28 mouse cellular contexts compared by ENCODE assay signal in genomic region chr6:123258946-123259345, GRCm38 (mm10). TPM values are rescaled to one million over a fixed set of nuclear protein-coding genes. Genes with fewer than 3 reads are reported as not detected.
DNase-seq lines count a peak whose midpoint lies in the region; ATAC-seq and TF ChIP-seq lines count a peak whose summit lies in the region.
"Had no signal": no experiment of that assay in that cellular context is flagged by ENCODE, and none has a peak within 500 bp of the region (broad histone marks: within the 10 kb centered on the region; RNA-seq: fewer than 3 reads in every experiment).

No protein-coding gene starts in this region.

- no peak for ATAC-seq in heart, embryonic 12.5 days (ENCODE audit: insufficient number of reproducible peaks, low FRiP score)
- ATAC-seq: forebrain, postnatal 0 days had no signal

- H3K4me2 ChIP-seq in heart, embryonic 12.5 days = no peak overlapping the region
- H3K4me2 ChIP-seq: heart, embryonic 11.5 days; hindbrain, embryonic 12.5 days; kidney, embryonic 15.5 days; lung, embryonic 15.5 days had no signal

- H3K4me3 ChIP-seq in left cerebral cortex, adult 2 months = no peak overlapping the region
- no peak overlapping the region for H3K4me3 ChIP-seq in MEL (ENCODE audit: control insufficient read depth in 1 of 2, insufficient read depth in 1 of 2, low read depth in 2 of 2, low read length in 2 of 2)
- no peak overlapping the region for H3K4me3 ChIP-seq in macrophage (ENCODE audit: inconsistent target)
- H3K4me3 ChIP-seq in heart, embryonic 12.5 days = no peak overlapping the region
- H3K4me3 ChIP-seq: embryonic facial prominence, embryonic 10.5 days; gastrocnemius, adult 2 months; hindbrain, embryonic 12.5 days; kidney, embryonic 15.5 days; lung, embryonic 15.5 days had no signal

- no peak overlapping the region for H3K9ac ChIP-seq in MEL (ENCODE audit: control insufficient read depth, low read depth, low read length, poor library complexity, severe bottlenecking)
- no peak overlapping the region for H3K9ac ChIP-seq in heart, embryonic 12.5 days
- H3K9ac ChIP-seq: forebrain, postnatal 0 days; hindbrain, embryonic 12.5 days; kidney, embryonic 15.5 days; lung, embryonic 15.5 days had no signal

- 87% methylated on average over 3 of the region's 3 CpGs for WGBS in macrophage (ENCODE audit: missing documents)
- 65% methylated on average over 3 of the region's 3 CpGs for WGBS in heart, embryonic 12.5 days

- H3K9me3 ChIP-seq in MEL (replicated peaks; ENCODE audit: insufficient read depth, low read length) = no peaks in the 10 kb centered on the region
- H3K9me3 ChIP-seq in heart, embryonic 12.5 days (replicated peaks) = peaks cover 3% of the 10 kb centered on the region; the same call in 1 of the 2 replicates
- H3K9me3 ChIP-seq: embryonic facial prominence, embryonic 10.5 days; hindbrain, embryonic 12.5 days; kidney, embryonic 15.5 days; lung, embryonic 15.5 days had no signal

- peak; percentile 10 for TF ChIP-seq CTCF in left cerebral cortex, adult 2 months (IDR thresholded peaks at IDR 0.05)
- peak in 2 of 3 experiments; percentile 37 to 65; a peak in 4 of 6 replicates for TF ChIP-seq CTCF in MEL (IDR thresholded peaks at IDR 0.05 in 2 of 3, conservative IDR thresholded peaks at IDR 0.05 in 1 of 3; ENCODE audit: control insufficient read depth in 1 of 3, insufficient read depth in 1 of 3, low read depth in 2 of 3, low read length in 3 of 3, poor library complexity in 1 of 3, severe bottlenecking in 1 of 3)

- no peak for TF ChIP-seq EP300 in MEL (IDR thresholded peaks at IDR 0.05; ENCODE audit: low read depth in 1 of 2, low read length in 2 of 2)

- no peak for DNase-seq in left cerebral cortex, adult 2 months (ENCODE audit: extremely low spot score in 1 of 2, low spot score in 2 of 2)
- DNase-seq in left cerebral cortex, postnatal 4 days = no peak
- DNase-seq in 416B (ENCODE audit: low read depth) (peak; percentile 78), MEL (ENCODE audit: low read depth, low spot score) (peak; percentile 68)
- DNase-seq in right cerebral cortex, postnatal 10 days (ENCODE audit: low spot score in 2 of 2) = no peak
- DNase-seq: adrenal gland, postnatal 36 days; cerebellum, adult 2 months; cerebellum, postnatal 36 days; forebrain, postnatal 0 days; gastrocnemius, adult 2 months; heart, postnatal 14 days; thymus, postnatal 14 days had no signal

- H3K27me3 ChIP-seq in MEL (ENCODE audit: control insufficient read depth in 1 of 2, insufficient read depth in 2 of 2, low read length in 2 of 2) = no peaks in the 10 kb centered on the region
- no peaks in the 10 kb centered on the region for H3K27me3 ChIP-seq in heart, embryonic 12.5 days (replicated peaks)
- H3K27me3 ChIP-seq: hindbrain, embryonic 12.5 days; kidney, embryonic 15.5 days; lung, embryonic 15.5 days had no signal

- peaks cover 4 to 10% of the 10 kb centered on the region in 2 experiments for H3K4me1 ChIP-seq in MEL (ENCODE audit: control insufficient read depth in 1 of 2, insufficient read depth in 2 of 2, low read length in 2 of 2)
- no peaks in the 10 kb centered on the region for H3K4me1 ChIP-seq in heart, embryonic 12.5 days (replicated peaks)
- H3K4me1 ChIP-seq: embryonic facial prominence, embryonic 10.5 days; hindbrain, embryonic 12.5 days; kidney, embryonic 15.5 days; lung, embryonic 15.5 days had no signal

- H3K27ac ChIP-seq in left cerebral cortex, adult 2 months = no peak overlapping the region
- H3K27ac ChIP-seq in MEL (ENCODE audit: control insufficient read depth, low read depth, low read length) = no peak overlapping the region
- peak overlapping the region; percentile 97 for H3K27ac ChIP-seq in macrophage
- no peak overlapping the region for H3K27ac ChIP-seq in heart, embryonic 12.5 days (ENCODE audit: poor library complexity, severe bottlenecking)
- H3K27ac ChIP-seq: embryonic facial prominence, embryonic 10.5 days; gastrocnemius, adult 2 months; hindbrain, embryonic 12.5 days; kidney, embryonic 15.5 days; lung, embryonic 15.5 days had no signal

- intact Hi-C loops in left cerebral cortex, adult 2 months (cut with DNase I) = loop anchor here (10.0 kb wide), 1 partner anchor 364 kb away; no protein-coding TSS in a partner anchor
- intact Hi-C loops in left cerebral cortex, postnatal 4 days (cut with DNase I) = no loop called here

- peak; percentile 47 for TF ChIP-seq RAD21 in MEL (IDR thresholded peaks at IDR 0.05; ENCODE audit: low read depth, low read length)

- H3K36me3 ChIP-seq in MEL (ENCODE audit: control insufficient read depth in 1 of 2, insufficient read depth in 2 of 2, low read length in 2 of 2) = peaks cover 0 to 15% of the 10 kb centered on the region in 2 experiments; a peak in 2 of 4 replicates
- H3K36me3 ChIP-seq in macrophage (ENCODE audit: inconsistent target) = no peaks in the 10 kb centered on the region
- H3K36me3 ChIP-seq in heart, embryonic 12.5 days = no peaks in the 10 kb centered on the region
- H3K36me3 ChIP-seq: embryonic facial prominence, embryonic 10.5 days; hindbrain, embryonic 12.5 days; kidney, embryonic 15.5 days; lung, embryonic 15.5 days had no signal

- TF ChIP-seq POLR2A in MEL (IDR thresholded peaks at IDR 0.05; ENCODE audit: control insufficient read depth in 1 of 2, insufficient read depth in 1 of 2, low read depth in 1 of 2, low read length in 2 of 2, poor library complexity in 1 of 2) = no peak

- no peaks in the 10 kb centered on the region for H3K79me2 ChIP-seq in MEL (ENCODE audit: control insufficient read depth, insufficient read depth, low read length, poor library complexity)
- H3K79me2 ChIP-seq in macrophage (ENCODE audit: inconsistent target) = peaks cover 31% of the 10 kb centered on the region

TF ChIP-seq in MEL, 35 proteins besides CTCF, POLR2A, EP300 and RAD21:
- no peak for TF ChIP-seq MAZ (IDR thresholded peaks at IDR 0.05; ENCODE audit: low read depth, low read length)
- no peak for TF ChIP-seq KAT2A (conservative IDR thresholded peaks at IDR 0.05; ENCODE audit: low read depth, low read length)
- peak; percentile 74 for TF ChIP-seq SMC3 (IDR thresholded peaks at IDR 0.05; ENCODE audit: low read depth, low read length)
- TF ChIP-seq ZC3H11A (IDR thresholded peaks at IDR 0.05; ENCODE audit: low read depth, low read length) = peak; percentile 40

RNA-seq across cellular contexts. Expression of gene Clec4d, which starts 3.0 kb away (rescaled TPM):
- total RNA-seq in left cerebral cortex, adult 2 months (2021) = not detected
- total RNA-seq in left cerebral cortex, postnatal 4 days (2021) = not detected
- 2.0 and 5.5 TPM in 2 replicates for total RNA-seq in MEL (2012; rRNA removed)
- 1 to 10 TPM in 1 of 2 experiments, not detected in 1; 5.6 TPM for polyA plus RNA-seq in MEL (2012; ENCODE audit: insufficient read depth in 1 of 2, insufficient read length in 2 of 2, low read depth in 1 of 2, low replicate concordance in 2 of 2, missing spikeins in 1 of 2)
- 1,000 to 10,000 TPM in 8 of 26 experiments, 100 to 1,000 TPM in 18; 106 to 2,736 (median 498) TPM for total RNA-seq in macrophage (2018; cell fraction: chromatin; rRNA removed)
- total RNA-seq in macrophage (2018; cell fraction: cytosol; rRNA removed) = 1,000 to 10,000 TPM in 4 of 26 experiments, 100 to 1,000 TPM in 22; 230 to 1,458 (median 586) TPM
- total RNA-seq in macrophage (2018; cell fraction: nucleus; rRNA removed) = 1,000 to 10,000 TPM in 7 of 26 experiments, 100 to 1,000 TPM in 19; 113 to 1,952 (median 453) TPM
- 522 to 1,042 TPM (median 881 TPM) in 3 replicates for polyA plus RNA-seq in macrophage (2018)
- not detected in 2 replicates for polyA plus RNA-seq in heart, embryonic 12.5 days (2016; fragmentation: Nextera tagmentation; extraction: Ambion mirVana)
- total RNA-seq: forebrain, postnatal 0 days; gastrocnemius, adult 2 months; layer of hippocampus, postnatal 14 days; left cerebral cortex, postnatal 14 days had no signal
- polyA plus RNA-seq: embryonic facial prominence, embryonic 10.5 days; forebrain, postnatal 0 days; hindbrain, embryonic 12.5 days; intestine, embryonic 14.5 days; neural tube, embryonic 11.5 days; testis, adult 2 months had no signal

RNA-seq across cellular contexts. Expression of gene Clec4n, which starts 29.3 kb away (rescaled TPM):
- not detected for total RNA-seq in left cerebral cortex, adult 2 months (2021)
- under 1 TPM in 1 of 2 experiments, not detected in 1; 0.92 TPM for total RNA-seq in left cerebral cortex, postnatal 4 days (2021)
- not detected in 2 replicates for total RNA-seq in MEL (2012; rRNA removed)
- polyA plus RNA-seq in MEL (2012; ENCODE audit: insufficient read depth in 1 of 2, insufficient read length in 2 of 2, low read depth in 1 of 2, low replicate concordance in 2 of 2, missing spikeins in 1 of 2) = not detected
- 100 to 1,000 TPM in 3 of 26 experiments, 10 to 100 TPM in 20, 1 to 10 TPM in 3; 4.9 to 246 (median 20.3) TPM for total RNA-seq in macrophage (2018; cell fraction: chromatin; rRNA removed)
- total RNA-seq in macrophage (2018; cell fraction: cytosol; rRNA removed) = 100 to 1,000 TPM in 16 of 26 experiments, 10 to 100 TPM in 10; 39.3 to 367 (median 181) TPM
- total RNA-seq in macrophage (2018; cell fraction: nucleus; rRNA removed) = 100 to 1,000 TPM in 12 of 26 experiments, 10 to 100 TPM in 14; 21.8 to 385 (median 70.8) TPM
- polyA plus RNA-seq in macrophage (2018) = 241 to 528 TPM (median 280 TPM) in 3 replicates
- 0.20 and 0.22 TPM in 2 replicates for polyA plus RNA-seq in heart, embryonic 12.5 days (2016; fragmentation: Nextera tagmentation; extraction: Ambion mirVana)
- total RNA-seq: gastrocnemius, adult 2 months; left cerebral cortex, postnatal 14 days had no signal
- polyA plus RNA-seq: embryonic facial prominence, embryonic 10.5 days; neural tube, embryonic 11.5 days had no signal

RNA-seq across cellular contexts. Expression of gene Clec4e, which starts 30.7 kb away (rescaled TPM):
- total RNA-seq in left cerebral cortex, adult 2 months (2021) = not detected
- under 1 TPM in 1 of 2 experiments, not detected in 1; 0.38 TPM for total RNA-seq in left cerebral cortex, postnatal 4 days (2021)
- 0.10 and 0.23 TPM in 2 replicates for total RNA-seq in MEL (2012; rRNA removed)
- under 1 TPM in 1 of 2 experiments, not detected in 1; 0.40 TPM for polyA plus RNA-seq in MEL (2012; ENCODE audit: insufficient read depth in 1 of 2, insufficient read length in 2 of 2, low read depth in 1 of 2, low replicate concordance in 2 of 2, missing spikeins in 1 of 2)
- 1,000 to 10,000 TPM in 10 of 26 experiments, 100 to 1,000 TPM in 13, 10 to 100 TPM in 3; 12.1 to 3,481 (median 600) TPM for total RNA-seq in macrophage (2018; cell fraction: chromatin; rRNA removed)
- total RNA-seq in macrophage (2018; cell fraction: cytosol; rRNA removed) = 1,000 to 10,000 TPM in 2 of 26 experiments, 100 to 1,000 TPM in 17, 10 to 100 TPM in 7; 12.4 to 1,445 (median 317) TPM
- 1,000 to 10,000 TPM in 15 of 26 experiments, 100 to 1,000 TPM in 9, 10 to 100 TPM in 2; 22.2 to 4,021 (median 1,222) TPM for total RNA-seq in macrophage (2018; cell fraction: nucleus; rRNA removed)
- polyA plus RNA-seq in macrophage (2018) = 12.6 to 34.8 TPM (median 12.7 TPM) in 3 replicates
- polyA plus RNA-seq in heart, embryonic 12.5 days (2016; fragmentation: Nextera tagmentation; extraction: Ambion mirVana) = 0.08 TPM in 2 replicates
- total RNA-seq: forebrain, postnatal 0 days; gastrocnemius, adult 2 months; layer of hippocampus, postnatal 14 days; left cerebral cortex, postnatal 14 days had no signal
- polyA plus RNA-seq: cerebellum, adult 2 months; embryonic facial prominence, embryonic 10.5 days; forebrain, postnatal 0 days; heart, embryonic 11.5 days; hindbrain, embryonic 12.5 days; kidney, embryonic 15.5 days; neural tube, embryonic 11.5 days; testis, adult 2 months had no signal

RNA-seq across cellular contexts. Expression of gene Vmn2r19, which starts 49.2 kb away (rescaled TPM):
- not detected for total RNA-seq in left cerebral cortex, adult 2 months (2021)
- total RNA-seq in left cerebral cortex, postnatal 4 days (2021) = not detected
- not detected in 2 replicates for total RNA-seq in MEL (2012; rRNA removed)
- polyA plus RNA-seq in MEL (2012; ENCODE audit: insufficient read depth in 1 of 2, insufficient read length in 2 of 2, low read depth in 1 of 2, low replicate concordance in 2 of 2, missing spikeins in 1 of 2) (not detected), macrophage (2018) (not detected in 3 replicates)
- not detected for total RNA-seq in macrophage (2018; cell fraction: chromatin; rRNA removed)
- total RNA-seq in macrophage (2018; cell fraction: cytosol; rRNA removed) = not detected
- not detected for total RNA-seq in macrophage (2018; cell fraction: nucleus; rRNA removed)
- not detected in 2 replicates for polyA plus RNA-seq in heart, embryonic 12.5 days (2016; fragmentation: Nextera tagmentation; extraction: Ambion mirVana)
- total RNA-seq: adrenal gland, postnatal 36 days; forebrain, postnatal 0 days; gastrocnemius, adult 2 months; heart, postnatal 14 days; layer of hippocampus, postnatal 14 days; left cerebral cortex, postnatal 14 days; megakaryocyte, adult 5-6 weeks had no signal
- polyA plus RNA-seq: cerebellum, adult 2 months; embryonic facial prominence, embryonic 10.5 days; forebrain, postnatal 0 days; gonadal fat pad, adult 2 months; heart, embryonic 11.5 days; hindbrain, embryonic 12.5 days; intestine, embryonic 14.5 days; kidney, embryonic 15.5 days; large intestine, adult 2 months; limb, embryonic 14.5 days; lung, embryonic 15.5 days; neural tube, embryonic 11.5 days had no signal

Comparison
In these comparisons a context has a peak if more than half of its experiments do, and no peak if none do; other contexts are left out.
1. DNase-seq: peak in 416B (single experiment) and MEL (single experiment); none in left cerebral cortex, adult 2 months (0 of 2), left cerebral cortex, postnatal 4 days (single experiment) and right cerebral cortex, postnatal 10 days (0 of 2).